Comparison of ENCODE assay signal across 27 mouse cellular contexts in the genomic region with DNA sequence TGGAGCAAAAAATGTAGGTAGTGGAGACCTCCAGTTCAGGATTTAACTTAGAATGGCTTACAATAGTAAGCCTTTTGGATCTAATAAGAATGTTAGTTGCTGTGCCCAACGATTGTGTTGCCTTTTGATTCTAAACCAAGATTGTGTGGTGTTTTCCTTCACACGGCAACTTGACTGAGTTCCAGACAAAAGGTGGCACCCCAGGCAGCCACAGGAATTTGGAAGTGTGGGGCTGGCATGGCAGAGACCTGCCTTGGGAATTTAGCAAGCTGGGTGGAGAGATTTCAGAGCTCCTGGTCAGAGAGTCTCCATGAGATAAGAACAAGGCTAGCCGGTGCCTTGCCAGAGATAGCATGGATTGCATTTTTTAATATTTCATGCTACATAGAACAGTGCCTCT. TPM values are rescaled to one million over a fixed set of nuclear protein-coding genes. Genes with fewer than 3 reads are reported as not detected.
"Had no signal": no experiment of that assay in that cellular context is flagged by ENCODE, and none has a peak within 500 bp of the region (broad histone marks: within the 10 kb centered on the region; RNA-seq: fewer than 3 reads in every experiment).

No protein-coding gene starts in this region.

- DNase-seq: kidney, adult 18-20 months; kidney, adult 9 months; kidney, postnatal 14 days; kidney, postnatal 4 days; layer of hippocampus, adult 9-11 months; liver, postnatal 0 days; midbrain, embryonic 14.5 days; right cerebral cortex, postnatal 25 days; spleen, adult 18-20 months; thymus, postnatal 25 days had no signal

- H3K27ac ChIP-seq: layer of hippocampus, adult 2 months; liver, embryonic 14.5 days; neural tube, embryonic 13.5 days; stomach, embryonic 15.5 days had no signal

- H3K9ac ChIP-seq: liver, embryonic 14.5 days; liver, postnatal 0 days; neural tube, embryonic 13.5 days; stomach, embryonic 15.5 days had no signal

- H3K36me3 ChIP-seq: neural tube, embryonic 13.5 days; stomach, embryonic 15.5 days had no signal

- H3K27me3 ChIP-seq: neural tube, embryonic 13.5 days; stomach, embryonic 15.5 days had no signal

- H3K4me1 ChIP-seq: neural tube, embryonic 13.5 days; stomach, embryonic 15.5 days had no signal

- H3K4me3 ChIP-seq: layer of hippocampus, adult 2 months; neural tube, embryonic 13.5 days; stomach, embryonic 15.5 days had no signal

RNA-seq across cellular contexts. Expression of a gene that starts 8.3 kb away (rescaled TPM):
- total RNA-seq: layer of hippocampus, adult 2 months; layer of hippocampus, postnatal 25 days; left cerebral cortex, adult 18-20 months; left cerebral cortex, postnatal 36 days; megakaryocyte progenitor cell, adult 5-6 weeks; megakaryocyte-erythroid progenitor cell, adult 5-6 weeks; neutrophil, adult 5-6 weeks had no signal
- polyA plus RNA-seq: limb, embryonic 11.5 days; lung, embryonic 16.5 days; thymus, postnatal 0 days had no signal

RNA-seq across cellular contexts. Expression of a gene that starts 19.7 kb away (rescaled TPM):
- total RNA-seq: layer of hippocampus, adult 2 months; layer of hippocampus, postnatal 25 days; left cerebral cortex, adult 18-20 months; left cerebral cortex, postnatal 36 days; megakaryocyte progenitor cell, adult 5-6 weeks; megakaryocyte-erythroid progenitor cell, adult 5-6 weeks; neutrophil, adult 5-6 weeks had no signal
- polyA plus RNA-seq: intestine, embryonic 16.5 days; kidney, embryonic 16.5 days; limb, embryonic 11.5 days; limb, embryonic 14.5 days; liver, postnatal 0 days; lung, embryonic 16.5 days; midbrain, embryonic 11.5 days; midbrain, embryonic 14.5 days; neural tube, embryonic 13.5 days; stomach, embryonic 15.5 days; thymus, postnatal 0 days had no signal
